Mouse (Mus musculus) heart, adult 8-10 months (tissue): ENCODE results near the gene Gm11567. TPM values are rescaled to one million over a fixed set of nuclear protein-coding genes. Genes with fewer than 3 reads are reported as not detected.
"Not testable (repeated sequence)": the region's sequence is repeated elsewhere in the genome, so short reads cannot be mapped to it uniquely, and the experiment has no call there.

Experiments
- DNase-seq: peaks from one replicate; pipeline ENCODE4 v3.0.0; 2022; ENCODE audit warnings: low spot score
- total RNA-seq, 4 experiments: library from RNA; stranded (reverse); gene quantifications; 2 replicates each; pipeline ENCODE4 v1.2.4; 2022

The Gm11567 gene
- not detected for total RNA-seq

- DNase-seq, result not testable (repeated sequence)
Observed at GRCm38 (mm10) chr11:99878887-99879286, at the start of gene Gm11567. Gene Gm11567 (plus strand): TSS chr11:99879187.

GRCm38 (mm10) chr11:99837966-99838365, 41.0 kb upstream of the Gm11567 start, which contains the start of gene 2300003K06Rik:
Gene 2300003K06Rik (minus strand): TSS chr11:99838066.
- no peak for DNase-seq

- DNase-seq, result no peak
Observed at GRCm38 (mm10) chr11:99842185-99842584, 36.8 kb upstream of the Gm11567 start.

GRCm38 (mm10) chr11:99846746-99847145, 32.2 kb upstream of the Gm11567 start:
- DNase-seq, result no peak

- no peak for DNase-seq
Observed at GRCm38 (mm10) chr11:99851508-99851907, 27.5 kb upstream of the Gm11567 start, which contains the start of gene Krtap4-16. Gene Krtap4-16 (minus strand): TSS chr11:99851608.

GRCm38 (mm10) chr11:99854121-99854520, 24.9 kb upstream of the Gm11567 start:
- no peak for DNase-seq

GRCm38 (mm10) chr11:99857617-99858016, 21.4 kb upstream of the Gm11567 start, which contains the start of gene Gm11568:
Gene Gm11568 (plus strand): TSS chr11:99857917.
- DNase-seq, result no peak

GRCm38 (mm10) chr11:99858761-99859160, 20.2 kb upstream of the Gm11567 start:
- no peak for DNase-seq

GRCm38 (mm10) chr11:99864176-99864575, 14.8 kb upstream of the Gm11567 start, which contains the start of gene Gm11559:
Gene Gm11559 (plus strand): TSS chr11:99864476.
- DNase-seq, result not testable (repeated sequence)

- not testable (repeated sequence) for DNase-seq
Observed at GRCm38 (mm10) chr11:99873089-99873488, 5.9 kb upstream of the Gm11567 start, which contains the start of gene Krtap9-1. Gene Krtap9-1 (plus strand): TSS chr11:99873389.

GRCm38 (mm10) chr11:99907620-99908019, 28.6 kb downstream of the Gm11567 start, which contains the start of gene Krtap31-1:
Gene Krtap31-1 (plus strand): TSS chr11:99907920.
- DNase-seq, result no peak

GRCm38 (mm10) chr11:99914451-99914850, 35.5 kb downstream of the Gm11567 start, which contains the start of gene Gm11565:
Gene Gm11565 (plus strand): TSS chr11:99914751.
- no peak for DNase-seq

Other genes with a start within 250 kb of the Gm11567 start
- gene Krtap4-2, start 244.1 kb upstream of the Gm11567 start, total RNA-seq, result not detected
- gene Krtap4-7, start 235.1 kb upstream of the Gm11567 start, total RNA-seq, result not detected
- gene Gm11555, start 229.0 kb upstream of the Gm11567 start, total RNA-seq, result not detected
- not detected for gene Gm11563, start 220.2 kb upstream of the Gm11567 start, total RNA-seq
- not detected for gene Krtap4-6, start 213.2 kb upstream of the Gm11567 start, total RNA-seq
- not detected for gene Gm14190, start 188.4 kb upstream of the Gm11567 start, total RNA-seq
- not detected for gene Gm14180, start 144.9 kb upstream of the Gm11567 start, total RNA-seq
- not detected for gene Gm11595, start 106.3 kb upstream of the Gm11567 start, total RNA-seq
- not detected for gene Krtap4-8, start 98.5 kb upstream of the Gm11567 start, total RNA-seq
- gene Krtap4-9, start 94.0 kb upstream of the Gm11567 start, total RNA-seq, result not detected
- not detected for gene Gm11596, start 85.7 kb upstream of the Gm11567 start, total RNA-seq
- not detected for gene Gm11569, start 80.3 kb upstream of the Gm11567 start, total RNA-seq
- gene Gm11554, start 74.7 kb upstream of the Gm11567 start, total RNA-seq, result not detected
- gene Krtap4-13, start 69.3 kb upstream of the Gm11567 start, total RNA-seq, result not detected
- not detected for gene Gm11564, start 63.5 kb upstream of the Gm11567 start, total RNA-seq
- gene 2300003K06Rik, start 41.1 kb upstream of the Gm11567 start, total RNA-seq, result not detected
- gene Krtap4-16, start 27.6 kb upstream of the Gm11567 start, total RNA-seq, result not detected
- not detected for gene Gm11568, start 21.3 kb upstream of the Gm11567 start, total RNA-seq
- not detected for gene Gm11559, start 14.7 kb upstream of the Gm11567 start, total RNA-seq
- not detected for gene Krtap9-1, start 5.8 kb upstream of the Gm11567 start, total RNA-seq
- gene Krtap31-1, start 28.7 kb downstream of the Gm11567 start, total RNA-seq, result not detected
- not detected for gene Gm11565, start 35.6 kb downstream of the Gm11567 start, total RNA-seq
- not detected for gene Krtap31-2, start 57.1 kb downstream of the Gm11567 start, total RNA-seq
- gene Krtap9-5, start 69.3 kb downstream of the Gm11567 start, total RNA-seq, result not detected
- gene Krtap29-1, start 99.9 kb downstream of the Gm11567 start, total RNA-seq, result not detected
- not detected for gene Krtap16-1, start 107.4 kb downstream of the Gm11567 start, total RNA-seq
- gene Krtap17-1, start 114.8 kb downstream of the Gm11567 start, total RNA-seq, result not detected
- gene Krt33a, start 137.0 kb downstream of the Gm11567 start, total RNA-seq, result not detected
- gene Krt33b, start 150.7 kb downstream of the Gm11567 start, total RNA-seq, result not detected
- not detected for gene Krt34, start 162.4 kb downstream of the Gm11567 start, total RNA-seq
- not detected for gene Krt31, start 171.4 kb downstream of the Gm11567 start, total RNA-seq
- not detected for gene Krt32, start 209.0 kb downstream of the Gm11567 start, total RNA-seq
- gene Krt35, start 217.1 kb downstream of the Gm11567 start, total RNA-seq, result not detected
- not detected for gene Krt36, start 226.4 kb downstream of the Gm11567 start, total RNA-seq
- not detected for gene Krt13, start 242.4 kb downstream of the Gm11567 start, total RNA-seq